Mouse (Mus musculus): ENCODE measurements around the gene Zfp574.

Gene Zfp574

GRCm38 (mm10) chr7:25072716-25073390, 486 bp downstream of the Zfp574 start:
- DNase-seq (ENCODE audit: low read depth, low spot score): no peak

GRCm38 (mm10) chr7:25073924-25074323, 1.6 kb downstream of the Zfp574 start:
- DNase-seq (ENCODE audit: low read depth, low spot score): no peak

- no peak for DNase-seq (ENCODE audit: low read depth, low spot score)
These were observed 3.9 kb downstream of the Zfp574 start for GRCm38 (mm10) chr7:25076296-25076662.

GRCm38 (mm10) chr7:25076663-25077413, 4.5 kb downstream of the Zfp574 start:
- DNase-seq (ENCODE audit: low read depth, low spot score): peak; percentile 99

GRCm38 (mm10) chr7:25077414-25077755, 5.0 kb downstream of the Zfp574 start:
- no peak for DNase-seq (ENCODE audit: low read depth, low spot score)

GRCm38 (mm10) chr7:25079496-25080026, 7.2 kb downstream of the Zfp574 start:
- no peak for DNase-seq (ENCODE audit: low read depth, low spot score)

- no peak for DNase-seq (ENCODE audit: low read depth, low spot score)
These were observed 8.1 kb downstream of the Zfp574 start for GRCm38 (mm10) chr7:25080431-25080830.

- no peak for DNase-seq (ENCODE audit: low read depth, low spot score)
These were observed 10.1 kb downstream of the Zfp574 start for GRCm38 (mm10) chr7:25082510-25082909.

GRCm38 (mm10) chr7:25084621-25085020, 12.3 kb downstream of the Zfp574 start:
- DNase-seq (ENCODE audit: low read depth, low spot score): no peak

GRCm38 (mm10) chr7:25086656-25087055, 14.3 kb downstream of the Zfp574 start:
- DNase-seq (ENCODE audit: low read depth, low spot score): no peak

- DNase-seq (ENCODE audit: low read depth, low spot score): no peak
These were observed 15.0 kb downstream of the Zfp574 start for GRCm38 (mm10) chr7:25087256-25087912.

- DNase-seq (ENCODE audit: low read depth, low spot score): no peak
These were observed 15.6 kb downstream of the Zfp574 start for GRCm38 (mm10) chr7:25087972-25088371.

- DNase-seq (ENCODE audit: low read depth, low spot score): no peak
These were observed 16.2 kb downstream of the Zfp574 start for GRCm38 (mm10) chr7:25088531-25088930.

- DNase-seq (ENCODE audit: low read depth, low spot score): no peak
These were observed 16.6 kb downstream of the Zfp574 start for GRCm38 (mm10) chr7:25088968-25089367.

- DNase-seq (ENCODE audit: low read depth, low spot score): no peak
These were observed 17.5 kb downstream of the Zfp574 start for GRCm38 (mm10) chr7:25089875-25090274.

- DNase-seq (ENCODE audit: low read depth, low spot score): no peak
These were observed 25.8 kb downstream of the Zfp574 start for GRCm38 (mm10) chr7:25098169-25098568.

- DNase-seq (ENCODE audit: low read depth, low spot score): no peak
These were observed 27.2 kb downstream of the Zfp574 start for GRCm38 (mm10) chr7:25099581-25099980.

GRCm38 (mm10) chr7:25105411-25106160, 33.2 kb downstream of the Zfp574 start:
- peak; percentile 27 for DNase-seq (ENCODE audit: low read depth, low spot score)

- DNase-seq (ENCODE audit: low read depth, low spot score): no peak
These were observed 34.6 kb downstream of the Zfp574 start for GRCm38 (mm10) chr7:25106790-25107502.

GRCm38 (mm10) chr7:25109355-25109754, 37.0 kb downstream of the Zfp574 start:
- DNase-seq (ENCODE audit: low read depth, low spot score): no peak

GRCm38 (mm10) chr7:25110336-25110735, 38.0 kb downstream of the Zfp574 start:
- DNase-seq (ENCODE audit: low read depth, low spot score): no peak

All from skeletal muscle tissue, adult 2 months (tissue).